Mouse (Mus musculus) MEL (cell line): Measurements from ENCODE around the gene Ap2b1. TPM values are rescaled to one million over a fixed set of nuclear protein-coding genes. Genes with fewer than 3 reads are reported as not detected.

Source experiments
- DNase-seq: peaks from one replicate; pipeline ENCODE4 v3.0.0; 2011; ENCODE audit warnings: low read depth, low spot score
- H3K27ac ChIP-seq: 2 replicates; pipeline ENCODE4 v1.5.1; 2012; ENCODE audit warnings: low read depth, mild to moderate bottlenecking, control low read depth, low read length, moderate library complexity; ENCODE audit not compliant: control insufficient read depth
- H3K27me3 ChIP-seq, 2 experiments: fragments of 150-350 bp in 1 of 2; sonication (generic) in 1 of 2; 2 replicates each; pipeline ENCODE4 v1.6.1; 2012; ENCODE audit warnings: low read length in 2 of 2, mild to moderate bottlenecking in 2 of 2, improper control_type of control experiment in 1 of 2, moderate library complexity in 1 of 2; ENCODE audit not compliant: insufficient read depth in 2 of 2, control insufficient read depth in 1 of 2
- H3K36me3 ChIP-seq, 2 experiments: 2 replicates each; pipeline ENCODE4 v1.6.1; 2012 to 2014; ENCODE audit warnings: low read length in 2 of 2, improper control_type of control experiment in 1 of 2, inconsistent platforms in 1 of 2, mild to moderate bottlenecking in 1 of 2; ENCODE audit not compliant: insufficient read depth in 2 of 2, control insufficient read depth in 1 of 2
- H3K4me1 ChIP-seq, 2 experiments: fragments of 150-350 bp in 1 of 2; sonication (generic) in 1 of 2; 2 replicates each; pipeline ENCODE4 v1.6.1; 2012; ENCODE audit warnings: low read length in 2 of 2, improper control_type of control experiment in 1 of 2, mild to moderate bottlenecking in 1 of 2; ENCODE audit not compliant: insufficient read depth in 2 of 2, control insufficient read depth in 1 of 2
- H3K4me3 ChIP-seq, 2 experiments: fragments of 150-350 bp in 1 of 2; sonication (generic) in 1 of 2; 2 replicates each; pipeline ENCODE4 v1.5.1; 2012; ENCODE audit warnings: low read depth in 2 of 2, low read length in 2 of 2, mild to moderate bottlenecking in 2 of 2, moderate library complexity in 2 of 2, control low read depth in 1 of 2, improper control_type of control experiment in 1 of 2; ENCODE audit not compliant: control insufficient read depth in 1 of 2, insufficient read depth in 1 of 2
- H3K79me2 ChIP-seq: 2 replicates; pipeline ENCODE4 v1.6.1; 2012; ENCODE audit warnings: mild to moderate bottlenecking, low read length, moderate library complexity; ENCODE audit not compliant: control insufficient read depth, poor library complexity, insufficient read depth
- H3K9ac ChIP-seq: 2 replicates; pipeline ENCODE4 v1.6.1; 2012; ENCODE audit warnings: low read depth, mild to moderate bottlenecking, control low read depth, low read length, moderate library complexity; ENCODE audit not compliant: control insufficient read depth, poor library complexity, severe bottlenecking
- H3K9me3 ChIP-seq: fragments of 150-350 bp; sonication (generic); replicated peaks from 2 replicates; pipeline ENCODE4 v1.6.1; 2012; ENCODE audit warnings: mild to moderate bottlenecking, low read length, improper control_type of control experiment, moderate library complexity; ENCODE audit not compliant: insufficient read depth
- BHLHE40 ChIP-seq: IDR thresholded peaks from 2 replicates; pipeline ENCODE4 v1.6.1; 2012; ENCODE audit warnings: low read depth, mild to moderate bottlenecking, inconsistent platforms, low read length, improper control_type of control experiment, borderline replicate concordance
- CHD1 ChIP-seq: IDR thresholded peaks from 2 replicates; pipeline ENCODE4 v1.6.1; 2012; ENCODE audit warnings: low read depth, mild to moderate bottlenecking, inconsistent platforms, low read length, improper control_type of control experiment
- CTCF ChIP-seq, 3 experiments: IDR thresholded peaks in 2 of 3; conservative IDR thresholded peaks in 1 of 3; 2 replicates each; pipeline ENCODE4 v1.5.1; 2011 to 2012; ENCODE audit warnings: low read length in 3 of 3, low read depth in 2 of 3, mild to moderate bottlenecking in 2 of 3, improper control_type of control experiment in 1 of 3, inconsistent platforms in 1 of 3, mixed read lengths in 1 of 3, moderate library complexity in 1 of 3; ENCODE audit not compliant: control insufficient read depth in 1 of 3, insufficient read depth in 1 of 3, poor library complexity in 1 of 3, severe bottlenecking in 1 of 3
- EP300 ChIP-seq, 2 experiments: IDR thresholded peaks; 2 replicates each; pipeline ENCODE4 v1.6.1; 2011; ENCODE audit warnings: improper control_type of control experiment in 2 of 2, low read length in 2 of 2, low read depth in 1 of 2, mild to moderate bottlenecking in 1 of 2
- ETS1 ChIP-seq: IDR thresholded peaks from 2 replicates; pipeline ENCODE4 v1.6.1; 2012; ENCODE audit warnings: low read depth, mild to moderate bottlenecking, inconsistent platforms, low read length, improper control_type of control experiment, moderate library complexity
- HCFC1 ChIP-seq: IDR thresholded peaks from 2 replicates; pipeline ENCODE4 v1.6.1; 2012; ENCODE audit warnings: low read depth, mild to moderate bottlenecking, inconsistent platforms, low read length, improper control_type of control experiment, moderate library complexity
- MEF2A ChIP-seq: IDR thresholded peaks from 2 replicates; pipeline ENCODE4 v1.6.1; 2014; ENCODE audit warnings: low read depth, mild to moderate bottlenecking, inconsistent platforms, low read length, improper control_type of control experiment; ENCODE audit not compliant: poor library complexity, insufficient replicate concordance, severe bottlenecking; ENCODE audit errors: extremely low read depth
- MYC ChIP-seq: IDR thresholded peaks from 2 replicates; pipeline ENCODE4 v1.6.1; 2011; ENCODE audit warnings: low read depth, mild to moderate bottlenecking, low read length, improper control_type of control experiment, moderate library complexity
- NELFE ChIP-seq: IDR thresholded peaks from 2 replicates; pipeline ENCODE4 v1.6.1; 2011; ENCODE audit warnings: low read depth, low read length, improper control_type of control experiment
- POLR2A ChIP-seq, 2 experiments: IDR thresholded peaks; 2 replicates each; pipeline ENCODE4 v1.6.1; 2011 to 2012; ENCODE audit warnings: low read length in 2 of 2, mild to moderate bottlenecking in 2 of 2, control low read depth in 1 of 2, improper control_type of control experiment in 1 of 2, low read depth in 1 of 2, moderate library complexity in 1 of 2; ENCODE audit not compliant: control insufficient read depth in 1 of 2, insufficient read depth in 1 of 2, poor library complexity in 1 of 2
- POLR2AphosphoS2 ChIP-seq: IDR thresholded peaks from 2 replicates; pipeline ENCODE4 v1.6.1; 2011; ENCODE audit warnings: low read length, improper control_type of control experiment
- RAD21 ChIP-seq: IDR thresholded peaks from 2 replicates; pipeline ENCODE4 v1.6.1; 2011; ENCODE audit warnings: mild to moderate bottlenecking, low read depth, low read length, improper control_type of control experiment
- RCOR1 ChIP-seq: IDR thresholded peaks from 2 replicates; pipeline ENCODE4 v1.6.1; 2012; ENCODE audit warnings: low read depth, mild to moderate bottlenecking, inconsistent platforms, low read length, improper control_type of control experiment
- SIN3A ChIP-seq: IDR thresholded peaks from 2 replicates; pipeline ENCODE4 v1.6.1; 2012; ENCODE audit warnings: low read length, improper control_type of control experiment, inconsistent platforms
- SMC3 ChIP-seq: IDR thresholded peaks from 2 replicates; pipeline ENCODE4 v1.6.1; 2011; ENCODE audit warnings: low read depth, low read length, improper control_type of control experiment
- TBP ChIP-seq: IDR thresholded peaks from 2 replicates; pipeline ENCODE4 v1.8.0; 2011; ENCODE audit warnings: low read depth, low read length, improper control_type of control experiment
- TCF12 ChIP-seq: IDR thresholded peaks from 2 replicates; pipeline ENCODE4 v1.6.1; 2014; ENCODE audit warnings: low read depth, mild to moderate bottlenecking, inconsistent platforms, low read length, improper control_type of control experiment, moderate library complexity
- UBTF ChIP-seq: IDR thresholded peaks from 2 replicates; pipeline ENCODE4 v1.6.1; 2012; ENCODE audit warnings: low read depth, mild to moderate bottlenecking, inconsistent platforms, low read length, improper control_type of control experiment, moderate library complexity, borderline replicate concordance; ENCODE audit not compliant: insufficient read depth
- ZKSCAN1 ChIP-seq: IDR thresholded peaks from 2 replicates; pipeline ENCODE4 v1.6.1; 2012; ENCODE audit warnings: low read depth, mild to moderate bottlenecking, inconsistent platforms, low read length, improper control_type of control experiment, moderate library complexity
- ZMIZ1 ChIP-seq: IDR thresholded peaks from 2 replicates; pipeline ENCODE4 v1.6.1; 2012; ENCODE audit warnings: low read depth, mild to moderate bottlenecking, inconsistent platforms, low read length, improper control_type of control experiment, moderate library complexity
- ZNF384 ChIP-seq: IDR thresholded peaks from 2 replicates; pipeline ENCODE4 v1.6.1; 2012; ENCODE audit warnings: low read depth, mild to moderate bottlenecking, inconsistent platforms, low read length, improper control_type of control experiment
- polyA plus RNA-seq, 2 experiments: library from polyadenylated mRNA; stranded (reverse) in 1 of 2; unstranded in 1 of 2; fragments of >175 nt in 1 of 2; fragments of >200 nt in 1 of 2; gene quantifications; 2 replicates each; pipeline versions ENCODE4 v1.2.1 to v1.2.4; 2012; ENCODE audit warnings: low replicate concordance in 2 of 2, low read depth in 1 of 2; ENCODE audit not compliant: insufficient read length in 2 of 2, insufficient read depth in 1 of 2, missing spikeins in 1 of 2
- total RNA-seq: library from RNA; depleted of rRNA; stranded (reverse); fragments of 300-350 nt; gene quantifications from 2 replicates; pipeline ENCODE4 v1.2.3, GENCODE M21; 2012

Ap2b1 gene
- total and polyA plus RNA-seq, 3 experiments = 60.6 to 165 (median 68.9) TPM

DNA sequence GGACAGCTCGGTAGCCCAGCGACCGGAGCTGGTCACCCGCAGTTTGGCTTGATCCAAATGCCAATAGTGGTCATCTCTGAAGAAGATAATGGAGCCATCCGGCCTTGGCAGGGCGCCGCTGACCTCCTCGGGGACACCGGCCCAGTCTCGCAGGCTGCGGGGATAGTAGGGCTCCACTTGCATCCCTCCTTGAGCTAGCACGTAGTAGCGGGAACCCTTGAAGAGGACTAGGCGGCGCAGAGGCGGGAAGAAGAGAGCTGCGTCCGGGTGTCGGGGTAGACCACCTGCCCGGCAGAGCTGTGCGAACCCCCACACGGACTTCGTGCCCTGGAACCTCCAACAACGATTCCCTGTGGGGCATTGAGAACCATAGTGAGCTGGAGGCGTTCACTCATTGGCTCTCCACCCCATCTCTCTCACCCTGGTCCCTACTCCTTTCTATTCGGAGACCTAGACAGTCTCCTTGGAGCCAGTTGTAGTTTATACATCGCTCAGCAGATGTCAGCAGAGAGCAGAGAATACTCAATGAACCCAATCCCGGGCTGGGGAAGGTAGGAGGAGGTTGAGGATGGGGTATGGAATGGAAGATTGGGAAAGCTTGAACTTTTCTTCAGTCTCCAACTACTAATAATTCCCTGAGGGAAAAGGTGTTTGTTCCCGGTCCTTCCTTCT is 143.9 kb downstream of the Ap2b1 start (continued):
- TF ChIP-seq TBP (0 out of 2 replicates have a peak, but pooled peaks have one; percentile 17), POLR2A (IDR thresholded peaks at IDR 0.05; ENCODE audit: control insufficient read depth in 1 of 2, insufficient read depth in 1 of 2, low read depth in 1 of 2, low read length in 2 of 2, poor library complexity in 1 of 2) (no peak), ZNF384 (no peak), ETS1 (no peak), HCFC1 (no peak), RAD21 (peak; percentile 81), TCF12 (no peak), BHLHE40 (no peak), CHD1 (no peak)

DNA sequence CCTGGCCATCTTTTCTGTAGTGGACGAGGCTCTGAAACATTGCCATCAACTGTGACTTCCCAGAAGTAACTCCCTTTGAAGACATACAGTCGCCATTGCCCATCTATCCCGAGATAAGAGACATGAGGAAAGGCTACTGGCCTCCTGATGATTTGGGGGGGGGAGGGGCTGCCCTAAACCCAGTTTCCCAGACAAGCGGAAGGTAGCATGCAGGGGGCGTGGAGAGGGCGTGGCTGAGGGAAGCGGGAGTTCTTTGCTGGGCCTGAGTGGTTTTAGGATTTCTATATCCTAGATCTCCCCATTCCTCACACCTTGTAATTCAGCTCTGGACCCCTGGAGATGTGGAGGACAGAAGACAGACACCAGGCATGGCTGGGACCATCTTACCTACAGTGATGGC is 145.0 kb downstream of the Ap2b1 start:
- Histone ChIP-seq H3K4me1 (no peaks in the 10 kb centered on the region), H3K27ac (no peak overlapping the region), H3K4me3 (no peak overlapping the region)

DNA sequence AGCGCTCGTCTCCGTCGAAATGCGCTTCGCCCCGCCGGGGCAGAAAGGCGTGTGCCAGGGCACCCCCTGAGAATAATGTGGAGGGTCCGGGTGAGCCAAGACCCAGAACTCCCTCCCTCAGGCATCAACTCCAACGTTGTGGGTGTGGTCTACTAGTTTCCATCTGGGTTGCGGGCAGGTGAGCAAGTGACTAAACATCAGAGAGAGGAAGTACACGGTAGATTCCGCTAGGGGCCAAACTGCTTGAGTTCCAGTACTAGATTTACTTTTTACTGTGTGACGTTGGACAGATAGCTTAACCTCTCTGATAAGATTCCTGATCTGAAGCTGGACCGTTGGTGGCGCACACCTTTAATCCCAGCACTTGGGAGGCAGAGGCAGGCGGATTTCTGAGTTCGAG is 146.2 kb downstream of the Ap2b1 start:
- Histone ChIP-seq H3K27me3 (0 out of 4 replicates have a peak, but pooled peaks cover 0 to 6% of the 10 kb centered on the region in 2 experiments), H3K4me3 (no peak overlapping the region), H3K4me1 (no peaks in the 10 kb centered on the region), H3K9ac (no peak overlapping the region), H3K36me3 (no peaks in the 10 kb centered on the region), H3K27ac (no peak overlapping the region), H3K79me2 (no peaks in the 10 kb centered on the region; the same call in 1 of the 2 replicates), H3K9me3 (no peaks in the 10 kb centered on the region)
- no peak for DNase-seq
- TF ChIP-seq TBP = no peak
- TF ChIP-seq SIN3A = no peak
- no peak for TF ChIP-seq CTCF (IDR thresholded peaks at IDR 0.05 in 2 of 3, conservative IDR thresholded peaks at IDR 0.05 in 1 of 3; ENCODE audit: control insufficient read depth in 1 of 3, insufficient read depth in 1 of 3, low read depth in 2 of 3, low read length in 3 of 3, poor library complexity in 1 of 3, severe bottlenecking in 1 of 3)
- TF ChIP-seq NELFE = no peak
- no peak for TF ChIP-seq RAD21
- TF ChIP-seq EP300 (IDR thresholded peaks at IDR 0.05; ENCODE audit: low read depth in 1 of 2, low read length in 2 of 2) = no peak
- TF ChIP-seq RCOR1 = no peak
- no peak for TF ChIP-seq TCF12
- TF ChIP-seq ZKSCAN1 = no peak

More for the DNA sequence above, 145.0 kb downstream of the Ap2b1 start:
- Histone ChIP-seq H3K9ac (no peak overlapping the region), H3K79me2 (no peaks in the 10 kb centered on the region; the same call in 1 of the 2 replicates), H3K9me3 (no peaks in the 10 kb centered on the region)
- TF ChIP-seq ZNF384 = no peak
- no peak for TF ChIP-seq MYC
- TF ChIP-seq POLR2AphosphoS2 = no peak
- TF ChIP-seq RCOR1 = no peak
- no peak for TF ChIP-seq POLR2A (IDR thresholded peaks at IDR 0.05; ENCODE audit: control insufficient read depth in 1 of 2, insufficient read depth in 1 of 2, low read depth in 1 of 2, low read length in 2 of 2, poor library complexity in 1 of 2)
- no peak for TF ChIP-seq MEF2A
- TF ChIP-seq ZMIZ1 = no peak
- TF ChIP-seq SMC3 = no peak
- no peak for TF ChIP-seq UBTF
- TF ChIP-seq, all 39 proteins: peak for 0
- no peaks in the 10 kb centered on the region for H3K36me3 ChIP-seq
- H3K27me3 ChIP-seq = 0 out of 4 replicates have a peak, but pooled peaks cover 0 to 5% of the 10 kb centered on the region in 2 experiments
- DNase-seq = no peak
